Mouse (Mus musculus): Measurements from ENCODE around the gene Cox4i1. TPM values are rescaled to one million over a fixed set of nuclear protein-coding genes. Genes with fewer than 3 reads are reported as not detected.

Cox4i1 gene
- polyA plus RNA-seq, 1 experiment, result 1,270 TPM

DNA sequence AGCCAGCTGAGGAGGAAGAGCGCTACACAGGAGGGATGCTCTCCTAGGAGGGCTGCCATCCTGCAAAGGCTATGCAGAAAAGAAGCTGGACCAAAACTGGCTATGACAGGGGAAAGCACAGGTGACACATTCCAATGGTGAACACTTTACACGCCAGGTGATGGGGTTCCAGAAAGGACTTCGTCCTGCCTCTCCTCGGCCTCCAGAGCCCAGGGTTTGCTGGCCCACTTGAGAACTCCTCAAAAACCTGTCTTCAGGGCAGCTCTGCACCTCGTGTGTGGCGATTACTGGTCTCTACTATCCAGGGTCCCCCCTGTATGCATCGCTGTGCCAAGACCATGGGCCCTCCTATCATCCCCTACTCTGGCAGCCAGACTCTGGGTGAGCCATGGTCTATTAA lies 20.5 kb downstream of the Cox4i1 start:
- Histone ChIP-seq H3K27me3 (ENCODE audit: control insufficient read depth, insufficient read depth, insufficient read length) (peaks cover 62% of the 10 kb centered on the region), H3K79me3 (ENCODE audit: low read depth) (no peaks in the 10 kb centered on the region), H3K36me3 (ENCODE audit: control insufficient read depth, insufficient read depth) (no peaks in the 10 kb centered on the region), H3K4me3 (ENCODE audit: insufficient read depth, poor library complexity, severe bottlenecking) (no peak overlapping the region), H3ac (ENCODE audit: control insufficient read depth, insufficient read length, low read depth) (no peak overlapping the region), H3K79me2 (ENCODE audit: control insufficient read depth, insufficient read depth) (no peaks in the 10 kb centered on the region)
- TF ChIP-seq MYOG (IDR thresholded peaks at IDR 0.05; ENCODE audit: control insufficient read depth, extremely low read depth, insufficient read length) (no peak), USF1 (IDR thresholded peaks at IDR 0.05; ENCODE audit: low read depth) (no peak), MYOD1 (IDR thresholded peaks at IDR 0.05; ENCODE audit: control insufficient read depth, insufficient read length, low read depth) (no peak)

DNA sequence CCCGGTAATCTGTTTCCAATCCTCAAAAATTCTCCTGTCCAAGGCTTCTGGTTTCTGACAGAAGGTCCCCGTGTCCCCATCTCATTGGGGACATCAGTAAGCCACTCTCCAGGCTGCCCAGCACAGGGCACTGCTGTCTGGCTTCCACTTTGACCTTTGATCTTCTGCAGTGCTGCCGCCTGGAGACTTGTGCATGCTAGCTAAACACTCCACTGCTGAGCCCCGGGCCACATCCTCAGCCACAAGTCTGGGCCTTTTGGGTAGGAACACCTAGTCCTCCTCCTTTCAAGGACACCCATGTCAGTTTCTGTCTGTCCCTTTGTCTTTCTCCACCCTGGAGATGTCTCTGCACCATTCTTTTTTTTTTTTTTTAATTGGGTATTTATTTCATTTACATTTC lies 24.9 kb downstream of the Cox4i1 start:
- Histone ChIP-seq H3K4me3 (ENCODE audit: insufficient read depth, poor library complexity, severe bottlenecking) (no peak overlapping the region), H3ac (ENCODE audit: control insufficient read depth, insufficient read length, low read depth) (no peak overlapping the region), H3K36me3 (ENCODE audit: control insufficient read depth, insufficient read depth) (no peaks in the 10 kb centered on the region), H3K27me3 (ENCODE audit: control insufficient read depth, insufficient read depth, insufficient read length) (peaks cover 51% of the 10 kb centered on the region), H3K79me3 (ENCODE audit: low read depth) (no peaks in the 10 kb centered on the region), H3K79me2 (ENCODE audit: control insufficient read depth, insufficient read depth) (no peaks in the 10 kb centered on the region)
- TF ChIP-seq MYOG (IDR thresholded peaks at IDR 0.05; ENCODE audit: control insufficient read depth, extremely low read depth, insufficient read length) (no peak), FOSL1 (IDR thresholded peaks at IDR 0.05; ENCODE audit: insufficient read depth, low read length, poor library complexity, severe bottlenecking) (no peak), MAX (IDR thresholded peaks at IDR 0.05) (no peak), CEBPB (IDR thresholded peaks at IDR 0.05; ENCODE audit: low read depth) (no peak), MYOD1 (IDR thresholded peaks at IDR 0.05; ENCODE audit: control insufficient read depth, insufficient read length, low read depth) (no peak), CTCF (IDR thresholded peaks at IDR 0.05; ENCODE audit: control insufficient read depth, insufficient read depth, insufficient read length) (no peak)

DNA sequence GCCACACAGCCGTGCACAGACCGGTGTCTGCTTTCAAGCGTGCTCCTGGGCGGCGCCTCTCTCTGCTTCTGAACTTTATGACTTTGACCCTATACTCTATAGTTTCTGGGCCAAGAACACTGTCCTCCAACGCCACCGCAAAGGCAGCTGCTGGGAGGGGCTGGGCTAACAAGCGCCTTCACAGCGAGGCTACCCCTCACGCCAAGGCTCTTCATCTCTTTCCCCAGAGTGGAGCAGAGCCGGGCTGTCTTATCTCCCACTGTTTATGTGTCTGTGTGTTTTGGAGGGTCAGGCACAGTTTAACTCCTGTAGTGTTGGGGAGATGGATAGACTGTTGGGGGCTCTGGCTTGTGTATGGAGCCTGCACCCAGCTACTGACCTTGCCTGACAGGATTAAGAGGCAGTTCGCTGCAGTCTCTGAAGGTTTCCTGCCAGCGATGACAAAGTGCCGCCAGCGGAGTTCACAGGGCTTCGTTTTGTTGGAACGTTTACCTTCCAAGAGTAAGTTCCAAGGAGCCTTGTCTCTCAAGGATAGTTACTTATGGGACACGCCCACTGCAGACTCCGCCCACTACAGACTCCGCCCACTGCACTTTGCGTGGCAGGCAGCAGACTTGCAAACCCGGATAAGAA lies 26.0 kb downstream of the Cox4i1 start:
- no peak overlapping the region for H3K4me3 ChIP-seq (ENCODE audit: insufficient read depth, poor library complexity, severe bottlenecking)

GRCm38 (mm10) chr8:120696401-120697153 lies 28.6 kb downstream of the Cox4i1 start:
- Histone ChIP-seq H3K27me3 (ENCODE audit: control insufficient read depth, insufficient read depth, insufficient read length) (peaks cover 45% of the 10 kb centered on the region), H3ac (ENCODE audit: control insufficient read depth, insufficient read length, low read depth) (no peak overlapping the region), H3K79me2 (ENCODE audit: control insufficient read depth, insufficient read depth) (no peaks in the 10 kb centered on the region), H3K79me3 (ENCODE audit: low read depth) (no peaks in the 10 kb centered on the region), H3K4me3 (ENCODE audit: insufficient read depth, poor library complexity, severe bottlenecking) (no peak overlapping the region), H3K36me3 (ENCODE audit: control insufficient read depth, insufficient read depth) (no peaks in the 10 kb centered on the region)
- TF ChIP-seq CEBPB (IDR thresholded peaks at IDR 0.05; ENCODE audit: low read depth) (no peak), FOSL1 (IDR thresholded peaks at IDR 0.05; ENCODE audit: insufficient read depth, low read length, poor library complexity, severe bottlenecking) (no peak), CTCF (IDR thresholded peaks at IDR 0.05; ENCODE audit: control insufficient read depth, insufficient read depth, insufficient read length) (no peak), MYOD1 (IDR thresholded peaks at IDR 0.05; ENCODE audit: control insufficient read depth, insufficient read length, low read depth) (no peak), USF1 (IDR thresholded peaks at IDR 0.05; ENCODE audit: low read depth) (no peak), MAX (IDR thresholded peaks at IDR 0.05) (no peak), MYOG (IDR thresholded peaks at IDR 0.05; ENCODE audit: control insufficient read depth, extremely low read depth, insufficient read length) (no peak)

More for the DNA sequence above, 26.0 kb downstream of the Cox4i1 start:
- Histone ChIP-seq H3K36me3 (ENCODE audit: control insufficient read depth, insufficient read depth) (no peaks in the 10 kb centered on the region), H3K79me2 (ENCODE audit: control insufficient read depth, insufficient read depth) (no peaks in the 10 kb centered on the region), H3K79me3 (ENCODE audit: low read depth) (no peaks in the 10 kb centered on the region), H3ac (ENCODE audit: control insufficient read depth, insufficient read length, low read depth) (no peak overlapping the region), H3K27me3 (ENCODE audit: control insufficient read depth, insufficient read depth, insufficient read length) (peaks cover 41% of the 10 kb centered on the region)
- no peak for TF ChIP-seq MYOD1 (IDR thresholded peaks at IDR 0.05; ENCODE audit: control insufficient read depth, insufficient read length, low read depth)
- no peak for TF ChIP-seq USF1 (IDR thresholded peaks at IDR 0.05; ENCODE audit: low read depth)
- no peak for TF ChIP-seq CEBPB (IDR thresholded peaks at IDR 0.05; ENCODE audit: low read depth)
- no peak for TF ChIP-seq CTCF (IDR thresholded peaks at IDR 0.05; ENCODE audit: control insufficient read depth, insufficient read depth, insufficient read length)
- TF ChIP-seq MYOG (IDR thresholded peaks at IDR 0.05; ENCODE audit: control insufficient read depth, extremely low read depth, insufficient read length), result no peak
- TF ChIP-seq MAX (IDR thresholded peaks at IDR 0.05), result no peak
- TF ChIP-seq FOSL1 (IDR thresholded peaks at IDR 0.05; ENCODE audit: insufficient read depth, low read length, poor library complexity, severe bottlenecking), result no peak

DNA sequence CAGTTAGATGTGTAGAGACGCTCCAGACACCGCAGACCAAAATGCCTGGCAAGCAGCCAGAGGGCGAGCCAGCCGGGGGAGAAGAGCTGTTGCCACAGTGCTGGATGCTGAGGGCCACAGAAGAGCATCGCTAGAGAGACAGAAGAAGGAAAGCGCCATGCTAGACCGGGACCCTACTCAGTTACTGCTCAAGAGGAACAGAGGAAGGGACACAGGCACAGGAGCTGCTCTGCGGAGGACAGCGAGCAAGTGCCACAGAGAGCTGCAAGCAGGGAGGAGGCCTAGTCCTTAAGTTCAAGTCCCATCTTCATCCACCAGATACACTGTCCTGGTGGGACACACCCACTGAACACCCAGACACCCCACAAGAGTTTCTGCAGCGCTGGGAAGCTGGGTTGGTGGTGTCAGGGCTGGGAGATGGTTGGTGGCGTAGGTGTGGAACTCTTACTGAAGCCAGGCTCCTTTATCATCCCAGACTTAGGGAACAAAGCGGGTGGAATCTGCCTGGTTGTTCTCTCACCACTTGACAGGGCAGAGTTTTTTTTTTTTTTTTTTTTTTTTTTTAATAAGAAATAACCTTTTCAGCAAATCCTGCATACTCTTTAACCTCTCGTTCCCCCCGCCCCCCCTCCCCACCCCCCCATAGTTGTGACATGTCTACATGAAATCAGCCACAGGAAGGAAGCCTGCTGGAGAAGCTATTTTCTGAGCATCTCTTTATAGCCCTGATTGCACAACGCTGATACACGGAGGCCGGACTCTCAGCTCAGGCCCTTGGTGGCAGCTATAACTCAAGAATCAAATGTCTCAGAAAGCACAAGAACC lies 29.3 kb downstream of the Cox4i1 start:
- Histone ChIP-seq H3K27me3 (ENCODE audit: control insufficient read depth, insufficient read depth, insufficient read length) (peaks cover 52% of the 10 kb centered on the region), H3K4me3 (ENCODE audit: insufficient read depth, poor library complexity, severe bottlenecking) (no peak overlapping the region), H3K79me2 (ENCODE audit: control insufficient read depth, insufficient read depth) (no peaks in the 10 kb centered on the region), H3ac (ENCODE audit: control insufficient read depth, insufficient read length, low read depth) (no peak overlapping the region), H3K36me3 (ENCODE audit: control insufficient read depth, insufficient read depth) (no peaks in the 10 kb centered on the region), H3K79me3 (ENCODE audit: low read depth) (no peaks in the 10 kb centered on the region)
- TF ChIP-seq MYOD1 (IDR thresholded peaks at IDR 0.05; ENCODE audit: control insufficient read depth, insufficient read length, low read depth), result no peak
- TF ChIP-seq FOSL1 (IDR thresholded peaks at IDR 0.05; ENCODE audit: insufficient read depth, low read length, poor library complexity, severe bottlenecking), result no peak
- no peak for TF ChIP-seq USF1 (IDR thresholded peaks at IDR 0.05; ENCODE audit: low read depth)
- no peak for TF ChIP-seq CEBPB (IDR thresholded peaks at IDR 0.05; ENCODE audit: low read depth)
- TF ChIP-seq MYOG (IDR thresholded peaks at IDR 0.05; ENCODE audit: control insufficient read depth, extremely low read depth, insufficient read length), result no peak
- TF ChIP-seq CTCF (IDR thresholded peaks at IDR 0.05; ENCODE audit: control insufficient read depth, insufficient read depth, insufficient read length), result no peak
- no peak for TF ChIP-seq MAX (IDR thresholded peaks at IDR 0.05)

All from C2C12 (cell line).